Mouse (Mus musculus) brain, embryonic 14.5 days (tissue): ENCODE measurements around the gene Mcrip1.

Experiments
- CTCF ChIP-seq: fragments of 200-500 bp; IDR thresholded peaks from 2 replicates; pipeline ENCODE4 v1.5.1; 2012; ENCODE audit warnings: inconsistent platforms, mild to moderate bottlenecking, moderate library complexity, borderline replicate concordance; ENCODE audit not compliant: insufficient read depth, insufficient read length; ENCODE audit errors: extremely low read depth
- POLR2A ChIP-seq: fragments of 200-500 bp; IDR thresholded peaks from 2 replicates; pipeline ENCODE4 v1.6.1; 2012; ENCODE audit warnings: mild to moderate bottlenecking, inconsistent platforms, borderline replicate concordance; ENCODE audit not compliant: poor library complexity, insufficient read depth, insufficient read length, severe bottlenecking; ENCODE audit errors: extremely low read depth

GRCm38 (mm10) chr11:120588531-120588930 lies 39.0 kb upstream of the Mcrip1 start:
- TF ChIP-seq POLR2A, result no peak
- TF ChIP-seq CTCF, result no peak
